Mouse (Mus musculus): Measurements from ENCODE around the gene Chrm2. TPM values are rescaled to one million over a fixed set of nuclear protein-coding genes. Genes with fewer than 3 reads are reported as not detected.

Gene Chrm2
- polyA plus RNA-seq, 1 experiment from 2014 or later: 29.6 TPM

- Histone ChIP-seq H3K36me3 (ENCODE audit: control insufficient read depth, insufficient read depth, low read length) (no peaks in the 10 kb centered on the region), H3K9ac (ENCODE audit: low read length) (no peak overlapping the region), H3K27me3 (replicated peaks; ENCODE audit: control insufficient read depth, insufficient read depth, low read length) (no peaks in the 10 kb centered on the region), H3K27ac (ENCODE audit: low read depth) (no peak overlapping the region), H3K4me3 (ENCODE audit: low read depth, low read length) (no peak overlapping the region), H3K9me3 (ENCODE audit: control insufficient read depth, low read length) (no peaks in the 10 kb centered on the region), H3K4me2 (ENCODE audit: low read length) (no peak overlapping the region), H3K4me1 (replicated peaks; ENCODE audit: control insufficient read depth, insufficient read depth, low read length) (no peaks in the 10 kb centered on the region)
- no peak for ATAC-seq (replicated peaks; ENCODE audit: low FRiP score, low TSS enrichment, low read depth)
- DNase-seq (ENCODE audit: low spot score): no peak
Measured at GRCm38 (mm10) chr6:36409016-36409415, 21.1 kb downstream of the Chrm2 start.

GRCm38 (mm10) chr6:36410057-36410456, 22.2 kb downstream of the Chrm2 start:
- DNase-seq (ENCODE audit: low spot score) (no peak), ATAC-seq (replicated peaks; ENCODE audit: low FRiP score, low TSS enrichment, low read depth) (no peak)
- H3K27ac ChIP-seq (ENCODE audit: low read depth): no peak overlapping the region
- H3K27me3 ChIP-seq (replicated peaks; ENCODE audit: control insufficient read depth, insufficient read depth, low read length): no peaks in the 10 kb centered on the region
- H3K9me3 ChIP-seq (ENCODE audit: control insufficient read depth, low read length): no peaks in the 10 kb centered on the region
- H3K9ac ChIP-seq (ENCODE audit: low read length): no peak overlapping the region
- WGBS: 87% methylated on average over 2 of the region's 2 CpGs
- H3K4me2 ChIP-seq (ENCODE audit: low read length): no peak overlapping the region
- no peak overlapping the region for H3K4me3 ChIP-seq (ENCODE audit: low read depth, low read length)
- no peaks in the 10 kb centered on the region for H3K36me3 ChIP-seq (ENCODE audit: control insufficient read depth, insufficient read depth, low read length)
- no peaks in the 10 kb centered on the region for H3K4me1 ChIP-seq (replicated peaks; ENCODE audit: control insufficient read depth, insufficient read depth, low read length)

GRCm38 (mm10) chr6:36419716-36420115, 31.8 kb downstream of the Chrm2 start:
- no peaks in the 10 kb centered on the region for H3K27me3 ChIP-seq (replicated peaks; ENCODE audit: control insufficient read depth, insufficient read depth, low read length)
- DNase-seq (ENCODE audit: low spot score) (no peak), ATAC-seq (replicated peaks; ENCODE audit: low FRiP score, low TSS enrichment, low read depth) (no peak)
- no peaks in the 10 kb centered on the region for H3K36me3 ChIP-seq (ENCODE audit: control insufficient read depth, insufficient read depth, low read length)
- no peaks in the 10 kb centered on the region for H3K9me3 ChIP-seq (ENCODE audit: control insufficient read depth, low read length)
- H3K4me3 ChIP-seq (ENCODE audit: low read depth, low read length): no peak overlapping the region
- no peak overlapping the region for H3K27ac ChIP-seq (ENCODE audit: low read depth)
- no peaks in the 10 kb centered on the region for H3K4me1 ChIP-seq (replicated peaks; ENCODE audit: control insufficient read depth, insufficient read depth, low read length)
- 63% methylated on average over 2 of the region's 2 CpGs for WGBS
- no peak overlapping the region for H3K9ac ChIP-seq (ENCODE audit: low read length)
- H3K4me2 ChIP-seq (ENCODE audit: low read length): no peak overlapping the region

GRCm38 (mm10) chr6:36437964-36438363, 50.1 kb downstream of the Chrm2 start:
- Histone ChIP-seq H3K27me3 (replicated peaks; ENCODE audit: control insufficient read depth, insufficient read depth, low read length) (no peaks in the 10 kb centered on the region), H3K4me2 (ENCODE audit: low read length) (no peak overlapping the region), H3K27ac (ENCODE audit: low read depth) (no peak overlapping the region), H3K9me3 (ENCODE audit: control insufficient read depth, low read length) (no peaks in the 10 kb centered on the region), H3K4me3 (ENCODE audit: low read depth, low read length) (no peak overlapping the region), H3K36me3 (ENCODE audit: control insufficient read depth, insufficient read depth, low read length) (no peaks in the 10 kb centered on the region), H3K9ac (ENCODE audit: low read length) (no peak overlapping the region), H3K4me1 (replicated peaks; ENCODE audit: control insufficient read depth, insufficient read depth, low read length) (no peaks in the 10 kb centered on the region)
- WGBS: 95% methylated on average over 6 of the region's 6 CpGs
- ATAC-seq (replicated peaks; ENCODE audit: low FRiP score, low TSS enrichment, low read depth) (no peak), DNase-seq (ENCODE audit: low spot score) (no peak)

- H3K36me3 ChIP-seq (ENCODE audit: control insufficient read depth, insufficient read depth, low read length): no peaks in the 10 kb centered on the region
- ATAC-seq (replicated peaks; ENCODE audit: low FRiP score, low TSS enrichment, low read depth) (no peak), DNase-seq (ENCODE audit: low spot score) (no peak)
- no peaks in the 10 kb centered on the region for H3K9me3 ChIP-seq (ENCODE audit: control insufficient read depth, low read length)
- no peaks in the 10 kb centered on the region for H3K4me1 ChIP-seq (replicated peaks; ENCODE audit: control insufficient read depth, insufficient read depth, low read length)
- no peak overlapping the region for H3K4me2 ChIP-seq (ENCODE audit: low read length)
- 86% methylated on average over 2 of the region's 2 CpGs for WGBS
- no peak overlapping the region for H3K9ac ChIP-seq (ENCODE audit: low read length)
- H3K27me3 ChIP-seq (replicated peaks; ENCODE audit: control insufficient read depth, insufficient read depth, low read length): no peaks in the 10 kb centered on the region
- no peak overlapping the region for H3K27ac ChIP-seq (ENCODE audit: low read depth)
- no peak overlapping the region for H3K4me3 ChIP-seq (ENCODE audit: low read depth, low read length)
Measured at GRCm38 (mm10) chr6:36439218-36439617, 51.3 kb downstream of the Chrm2 start.

DNA sequence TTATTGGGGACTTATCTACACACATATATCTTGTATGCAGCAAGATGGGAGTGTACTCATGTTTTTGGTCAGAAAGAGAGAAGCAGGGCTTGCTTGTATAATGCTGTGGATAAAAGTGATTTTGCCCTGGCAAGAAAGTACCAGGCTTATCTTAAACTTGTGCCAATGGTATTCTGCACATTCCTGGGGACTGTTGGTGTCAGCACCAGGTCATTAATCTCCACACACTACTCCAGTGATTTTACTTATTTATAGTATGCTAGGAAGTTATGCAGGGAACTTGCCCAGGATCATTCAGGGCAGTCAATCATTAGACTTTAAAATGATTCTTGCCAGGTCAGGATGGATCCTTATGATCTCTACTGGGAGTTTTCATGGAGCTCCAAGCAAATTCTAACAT, 63.6 kb downstream of the Chrm2 start:
- no peak overlapping the region for H3K27ac ChIP-seq (ENCODE audit: low read depth)
- no peak overlapping the region for H3K4me3 ChIP-seq (ENCODE audit: low read depth, low read length)
- H3K4me1 ChIP-seq (replicated peaks; ENCODE audit: control insufficient read depth, insufficient read depth, low read length): no peaks in the 10 kb centered on the region
- ATAC-seq (replicated peaks; ENCODE audit: low FRiP score, low TSS enrichment, low read depth) (no peak), DNase-seq (ENCODE audit: low spot score) (no peak)
- H3K27me3 ChIP-seq (replicated peaks; ENCODE audit: control insufficient read depth, insufficient read depth, low read length): no peaks in the 10 kb centered on the region
- no peaks in the 10 kb centered on the region for H3K36me3 ChIP-seq (ENCODE audit: control insufficient read depth, insufficient read depth, low read length)
- H3K9ac ChIP-seq (ENCODE audit: low read length): no peak overlapping the region
- H3K4me2 ChIP-seq (ENCODE audit: low read length): no peak overlapping the region
- no peaks in the 10 kb centered on the region for H3K9me3 ChIP-seq (ENCODE audit: control insufficient read depth, low read length)

DNA sequence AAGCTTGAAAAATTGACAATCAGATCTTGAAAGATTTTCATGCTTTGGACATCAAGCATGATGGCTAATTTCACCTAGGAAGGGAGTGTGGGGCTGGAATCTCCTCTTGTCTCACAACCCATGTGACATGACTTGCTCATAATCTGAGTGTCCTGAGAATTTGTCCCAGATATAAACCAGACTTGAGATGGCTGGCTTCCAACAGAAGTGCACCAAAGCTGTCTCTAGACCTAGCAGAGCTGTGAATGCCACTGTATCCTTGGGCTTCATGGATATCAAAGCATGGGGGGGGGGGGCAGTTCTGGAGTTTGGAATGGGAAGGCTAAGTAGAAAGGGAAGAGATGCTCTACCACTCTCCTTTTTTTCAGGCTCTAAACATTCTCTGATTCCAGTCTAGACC, 67.2 kb downstream of the Chrm2 start:
- Histone ChIP-seq H3K9me3 (ENCODE audit: control insufficient read depth, low read length) (no peaks in the 10 kb centered on the region), H3K9ac (ENCODE audit: low read length) (no peak overlapping the region)
- no peak for ATAC-seq (replicated peaks; ENCODE audit: low FRiP score, low TSS enrichment, low read depth)

GRCm38 (mm10) chr6:36457015-36457414, 69.1 kb downstream of the Chrm2 start:
- Histone ChIP-seq H3K27ac (ENCODE audit: low read depth) (no peak overlapping the region), H3K27me3 (replicated peaks; ENCODE audit: control insufficient read depth, insufficient read depth, low read length) (no peaks in the 10 kb centered on the region), H3K4me3 (ENCODE audit: low read depth, low read length) (no peak overlapping the region), H3K9me3 (ENCODE audit: control insufficient read depth, low read length) (no peaks in the 10 kb centered on the region), H3K9ac (ENCODE audit: low read length) (no peak overlapping the region), H3K4me2 (ENCODE audit: low read length) (no peak overlapping the region), H3K36me3 (ENCODE audit: control insufficient read depth, insufficient read depth, low read length) (no peaks in the 10 kb centered on the region), H3K4me1 (replicated peaks; ENCODE audit: control insufficient read depth, insufficient read depth, low read length) (no peaks in the 10 kb centered on the region)
- WGBS: 57% methylated on average over 1 of the region's 1 CpGs
- DNase-seq (ENCODE audit: low spot score): no peak
- no peak for ATAC-seq (replicated peaks; ENCODE audit: low FRiP score, low TSS enrichment, low read depth)

More for the DNA sequence above, 67.2 kb downstream of the Chrm2 start:
- H3K36me3 ChIP-seq (ENCODE audit: control insufficient read depth, insufficient read depth, low read length): no peaks in the 10 kb centered on the region
- DNase-seq (ENCODE audit: low spot score): no peak
- H3K4me2 ChIP-seq (ENCODE audit: low read length): no peak overlapping the region
- H3K4me1 ChIP-seq (replicated peaks; ENCODE audit: control insufficient read depth, insufficient read depth, low read length): no peaks in the 10 kb centered on the region
- no peak overlapping the region for H3K4me3 ChIP-seq (ENCODE audit: low read depth, low read length)
- H3K27me3 ChIP-seq (replicated peaks; ENCODE audit: control insufficient read depth, insufficient read depth, low read length): no peaks in the 10 kb centered on the region
- H3K27ac ChIP-seq (ENCODE audit: low read depth): no peak overlapping the region

DNA sequence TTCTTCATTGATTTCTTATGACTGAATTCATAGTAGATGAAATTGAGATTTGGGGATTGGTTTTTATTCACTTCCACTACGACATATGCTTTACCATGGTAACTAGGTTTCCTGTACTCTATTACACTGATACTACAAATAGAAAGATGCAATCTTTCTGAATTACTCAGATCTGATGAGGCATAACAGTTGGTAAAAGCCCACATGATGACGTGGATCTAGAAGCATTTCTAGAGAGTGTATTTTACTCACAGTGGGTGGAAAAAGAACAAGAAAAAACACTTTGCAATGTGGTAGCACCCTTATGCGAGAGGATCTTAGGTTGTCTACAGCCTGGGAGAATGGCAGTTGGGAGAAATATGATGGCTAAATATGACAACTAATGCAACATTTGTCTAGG, 76.1 kb downstream of the Chrm2 start:
- 85% methylated on average over 3 of the region's 3 CpGs for WGBS
- Histone ChIP-seq H3K9me3 (ENCODE audit: control insufficient read depth, low read length) (no peaks in the 10 kb centered on the region), H3K4me1 (replicated peaks; ENCODE audit: control insufficient read depth, insufficient read depth, low read length) (no peaks in the 10 kb centered on the region), H3K4me3 (ENCODE audit: low read depth, low read length) (no peak overlapping the region), H3K9ac (ENCODE audit: low read length) (no peak overlapping the region), H3K27ac (ENCODE audit: low read depth) (no peak overlapping the region), H3K4me2 (ENCODE audit: low read length) (no peak overlapping the region), H3K36me3 (ENCODE audit: control insufficient read depth, insufficient read depth, low read length) (no peaks in the 10 kb centered on the region), H3K27me3 (replicated peaks; ENCODE audit: control insufficient read depth, insufficient read depth, low read length) (no peaks in the 10 kb centered on the region)
- DNase-seq (ENCODE audit: low spot score) (no peak), ATAC-seq (replicated peaks; ENCODE audit: low FRiP score, low TSS enrichment, low read depth) (no peak)

Measured in intestine, embryonic 14.5 days (tissue).